Mouse (Mus musculus) heart, adult 18-20 months (tissue): ENCODE measurements at regions not wholly inside any gene's neighbourhood (a gene's known extent, or its start where the extent isn't known, plus 50 kb on each side); places are given as distances from the start of the nearest gene placed in this dataset.

ENCODE experiments used
- DNase-seq, 2 experiments: peaks; one replicate each; pipeline ENCODE4 v3.0.0; 2021 to 2022; ENCODE audit warnings: mixed read lengths in 1 of 2

- no peak for DNase-seq
These were observed 115.8 kb upstream of the Haao start for GRCm38 (mm10) chr17:83963561-83963960.

- no peak for DNase-seq
These were observed 115.1 kb upstream of the Haao start for GRCm38 (mm10) chr17:83962841-83963240.

- no peak for DNase-seq
These were observed 114.4 kb upstream of the Haao start for GRCm38 (mm10) chr17:83962126-83962525.

GRCm38 (mm10) chr17:83960821-83961220 is 113.1 kb upstream of the Haao start:
- DNase-seq = no peak

GRCm38 (mm10) chr17:83960158-83960557 is 112.4 kb upstream of the Haao start:
- peak; percentile 55 to 59 for DNase-seq

GRCm38 (mm10) chr17:83959159-83959848 is 111.5 kb upstream of the Haao start:
- peak; percentile 51 to 56 for DNase-seq

- DNase-seq = no peak
These were observed 110.9 kb upstream of the Haao start for GRCm38 (mm10) chr17:83958706-83959105.

- DNase-seq = peak in 1 of 2 experiments; percentile 44
These were observed 110.1 kb upstream of the Haao start for GRCm38 (mm10) chr17:83957661-83958540.

- DNase-seq = peak; percentile 61 to 75
These were observed 109.2 kb upstream of the Haao start for GRCm38 (mm10) chr17:83956821-83957565.

GRCm38 (mm10) chr17:83955978-83956377 is 108.2 kb upstream of the Haao start:
- peak in 1 of 2 experiments; percentile 44 for DNase-seq

GRCm38 (mm10) chr17:83955058-83955697 is 107.4 kb upstream of the Haao start:
- no peak for DNase-seq

- peak; percentile 83 to 88 for DNase-seq
These were observed 106.7 kb upstream of the Haao start for GRCm38 (mm10) chr17:83954291-83955057.

- DNase-seq = peak in 1 of 2 experiments; percentile 55
These were observed 105.9 kb upstream of the Haao start for GRCm38 (mm10) chr17:83953656-83954055.

GRCm38 (mm10) chr17:83946718-83947117 is 99.0 kb upstream of the Haao start:
- DNase-seq = no peak

- DNase-seq = peak in 1 of 2 experiments; percentile 45
These were observed 91.6 kb upstream of the Haao start for GRCm38 (mm10) chr17:83939344-83939743.

GRCm38 (mm10) chr17:83938671-83939244 is 91.0 kb upstream of the Haao start:
- peak; percentile 62 to 77 for DNase-seq

- peak; percentile 65 to 68 for DNase-seq
These were observed 89.8 kb upstream of the Haao start for GRCm38 (mm10) chr17:83937576-83937975.

- DNase-seq = no peak
These were observed 88.9 kb upstream of the Haao start for GRCm38 (mm10) chr17:83936677-83937076.

GRCm38 (mm10) chr17:83935969-83936368 is 88.2 kb upstream of the Haao start:
- DNase-seq = no peak

GRCm38 (mm10) chr17:83935232-83935631 is 87.5 kb upstream of the Haao start:
- no peak for DNase-seq

GRCm38 (mm10) chr17:83933743-83934142 is 86.0 kb upstream of the Haao start:
- no peak for DNase-seq
